Mouse (Mus musculus) left cerebral cortex, postnatal 36 days (tissue): ENCODE results near the gene Aatf. TPM values are rescaled to one million over a fixed set of nuclear protein-coding genes. Genes with fewer than 3 reads are reported as not detected.

Experiments used
- DNase-seq, 2 experiments: peaks; one replicate each; pipeline ENCODE4 v3.0.0; 2021 to 2022; ENCODE audit warnings: low spot score in 2 of 2, mixed read lengths in 1 of 2
- intact Hi-C: fragments of 180-260 bp; cut with DNase I; formaldehyde crosslinking; loops from one replicate; pipeline ENCODE4 v1.15.1; 2025
- total RNA-seq, 2 experiments: library from RNA; stranded (reverse); gene quantifications; 2 replicates each; pipeline ENCODE4 v1.2.3; 2021

Aatf gene
- total RNA-seq, 2 experiments from 2014 or later: 19.4 to 20.4 TPM

GRCm38 (mm10) chr11:84475991-84476390 lies 37.3 kb downstream of the Aatf start:
- intact Hi-C loops: no loop called here

DNA sequence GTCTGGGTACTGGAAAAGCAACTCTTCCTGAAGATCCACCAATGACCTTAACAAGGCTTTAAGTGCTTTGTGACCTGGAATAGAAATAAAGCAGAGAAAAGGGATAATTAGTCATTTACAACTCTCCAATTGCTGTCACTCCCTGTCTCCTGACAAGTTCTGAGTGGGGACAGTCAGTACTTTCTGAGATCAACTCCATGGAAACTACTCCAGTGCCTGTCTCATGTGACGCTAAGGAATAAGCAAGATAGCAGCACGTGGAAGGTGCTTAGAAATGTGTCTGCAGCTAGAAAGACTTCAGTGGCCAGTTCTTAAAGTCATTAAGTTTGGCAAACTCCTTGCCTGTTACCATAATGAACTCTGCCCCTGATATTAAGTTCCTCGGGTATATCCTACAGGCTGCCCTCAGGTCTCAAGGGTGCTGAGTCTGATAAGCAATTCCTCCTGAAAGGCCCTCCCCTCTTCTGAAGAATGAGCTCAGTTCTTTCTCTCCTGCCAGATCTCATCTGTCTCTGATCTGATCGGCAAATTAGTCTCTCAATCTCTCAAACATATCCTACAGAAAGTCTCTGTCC lies 40.1 kb downstream of the Aatf start:
- DNase-seq: no peak
- intact Hi-C loops: no loop called here

More at GRCm38 (mm10) chr11:84475991-84476390, 37.3 kb downstream of the Aatf start:
- DNase-seq: no peak

DNA sequence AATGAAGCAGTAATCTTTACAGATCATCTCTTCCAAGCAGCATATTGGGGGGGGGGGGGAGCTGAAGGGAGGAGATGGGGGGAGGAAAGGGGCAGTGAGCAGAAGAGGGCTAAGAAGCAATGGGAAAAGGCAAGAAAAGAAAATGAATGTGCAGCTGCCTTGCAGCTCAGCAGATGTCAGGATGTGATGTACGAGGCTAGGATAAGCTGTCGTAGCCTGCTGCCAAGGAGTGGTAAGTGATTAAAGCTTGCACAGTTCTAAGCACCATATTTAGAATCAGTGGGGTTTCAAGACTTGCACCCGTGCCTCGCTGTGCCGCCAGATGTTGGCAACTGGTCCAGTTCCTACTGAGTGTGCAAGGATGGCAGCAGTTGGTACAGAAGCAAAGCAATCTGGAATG lies 48.8 kb downstream of the Aatf start:
- no peak for DNase-seq
- intact Hi-C loops: no loop called here

GRCm38 (mm10) chr11:84453901-84454300 lies 59.4 kb downstream of the Aatf start:
- DNase-seq: no peak
- intact Hi-C loops: no loop called here

GRCm38 (mm10) chr11:84442554-84443331 lies 70.6 kb downstream of the Aatf start:
- intact Hi-C loops: no loop called here
- no peak for DNase-seq

DNA sequence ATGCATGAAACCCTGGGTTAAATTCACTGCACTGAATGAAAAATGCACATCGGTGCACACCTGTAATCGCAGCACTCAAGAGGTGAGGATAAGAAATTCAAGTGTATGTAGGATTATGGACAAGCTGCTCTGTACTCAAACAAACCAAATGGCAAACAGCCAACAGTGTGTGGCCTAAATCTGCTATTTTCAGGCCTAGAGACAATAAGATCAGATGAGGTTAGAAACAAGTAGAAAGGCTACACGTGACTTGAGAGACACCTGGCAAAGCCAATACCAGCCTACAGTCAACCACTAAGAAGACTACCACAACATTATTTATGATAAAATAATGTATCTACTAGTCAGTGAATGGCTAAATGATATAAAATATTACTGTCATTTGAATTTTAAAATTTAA lies 72.9 kb downstream of the Aatf start:
- intact Hi-C loops: no loop called here
- no peak for DNase-seq

- no peak for DNase-seq
- intact Hi-C loops: no loop called here
Measured at GRCm38 (mm10) chr11:84434879-84435278, 78.4 kb downstream of the Aatf start.

DNA sequence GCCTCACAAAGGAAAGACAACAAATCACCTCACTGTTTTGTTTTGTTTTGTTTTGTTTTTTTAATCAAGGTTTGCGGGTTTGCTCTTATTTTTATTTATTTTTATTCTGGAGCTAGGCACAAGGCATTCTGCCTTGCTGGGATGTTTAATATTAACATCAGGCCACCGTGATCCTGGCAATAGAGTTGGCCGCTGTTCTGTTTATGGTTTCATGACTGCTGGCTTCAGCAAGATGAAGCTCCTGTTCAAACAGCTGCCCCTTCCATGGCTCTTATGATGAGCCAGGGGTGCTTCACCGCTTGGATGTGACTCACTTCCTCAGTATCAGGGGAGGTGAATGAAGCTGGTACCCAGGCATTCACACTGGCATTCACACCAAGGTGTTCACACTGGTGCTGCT lies 83.0 kb downstream of the Aatf start:
- intact Hi-C loops: no loop called here
- no peak for DNase-seq

DNA sequence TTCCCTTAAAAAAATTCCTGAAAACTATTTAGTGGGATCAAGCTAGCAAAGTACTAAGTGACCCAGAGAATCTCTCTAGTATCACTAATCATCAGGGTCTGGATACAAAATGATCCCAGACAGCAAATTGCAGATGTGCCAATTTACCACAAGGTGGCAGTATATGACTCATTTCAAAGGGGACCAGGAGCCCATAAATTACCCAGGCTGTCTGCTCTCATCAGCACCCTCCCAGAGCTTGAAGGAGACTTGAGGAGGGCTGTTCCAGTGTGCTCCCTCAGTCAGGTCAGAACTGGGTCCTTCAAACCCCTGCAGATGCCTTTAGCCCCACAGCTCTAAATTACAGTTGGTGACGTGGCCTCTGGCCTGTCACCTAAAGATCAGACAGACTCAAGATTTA lies 83.7 kb downstream of the Aatf start:
- intact Hi-C loops: loop anchor here (2.0 kb wide), 1 partner anchor 365 kb away; no protein-coding TSS in a partner anchor
- no peak for DNase-seq

DNA sequence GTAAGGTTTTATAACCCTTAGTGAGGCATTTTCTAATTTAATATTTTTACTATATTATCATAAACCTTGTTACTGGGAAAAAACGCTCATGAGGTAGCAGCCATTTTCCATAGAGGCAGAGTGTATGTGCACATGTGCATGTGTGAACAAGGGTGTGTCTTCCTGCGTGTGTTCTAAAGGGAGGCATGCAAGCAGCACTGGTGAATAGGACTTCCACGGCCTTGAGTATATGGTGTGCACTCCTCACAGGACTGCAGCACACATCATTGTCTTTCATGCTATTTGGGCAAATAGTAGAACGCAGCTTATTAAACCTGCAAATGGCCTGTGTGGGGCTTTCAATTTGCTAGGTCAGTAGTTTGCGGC lies 86.7 kb downstream of the Aatf start:
- no peak for DNase-seq
- intact Hi-C loops: no loop called here

DNA sequence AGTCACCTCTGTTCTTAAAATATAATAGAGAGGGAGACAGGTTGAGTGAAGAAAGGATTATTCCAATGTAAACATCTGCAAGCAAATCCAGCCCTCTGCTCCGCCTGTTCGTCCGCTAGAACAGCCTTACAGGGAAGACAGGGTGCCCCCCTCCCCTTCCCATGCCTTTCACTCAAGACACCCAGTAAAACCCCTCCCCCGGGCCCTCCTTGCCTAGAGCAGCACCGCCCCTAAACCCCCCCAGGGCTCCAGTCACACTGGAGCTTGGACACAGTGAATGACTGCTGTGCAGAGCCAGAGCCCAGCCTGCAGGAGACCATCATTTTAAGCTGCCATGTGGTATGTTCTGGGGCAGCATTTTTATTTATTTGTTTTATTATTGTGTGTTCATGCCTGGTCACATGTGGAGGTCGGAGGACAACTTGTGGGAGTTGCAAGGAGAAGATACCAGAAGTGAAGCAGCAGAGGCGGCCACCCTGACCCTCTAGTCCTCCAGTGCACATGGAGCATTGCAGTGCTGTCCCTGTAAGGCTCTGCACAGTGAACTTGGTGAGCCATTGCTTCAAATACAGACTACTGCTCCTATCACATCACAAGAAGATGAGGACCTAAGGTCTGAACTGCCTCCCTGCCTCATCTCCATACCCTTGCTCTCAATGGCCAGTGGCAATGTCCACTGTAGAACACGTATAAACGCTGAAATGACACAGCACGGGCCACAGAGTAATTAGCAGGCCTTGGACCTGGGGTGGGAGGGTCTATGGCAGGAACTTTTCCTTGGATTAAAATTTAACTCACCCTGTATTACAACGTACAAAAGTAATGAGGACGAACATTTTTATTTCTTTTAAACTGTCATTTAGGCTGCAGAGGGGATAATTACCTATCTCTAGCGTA lies 87.3 kb downstream of the Aatf start:
- DNase-seq: no peak
- intact Hi-C loops: no loop called here

GRCm38 (mm10) chr11:84420779-84421178 lies 92.5 kb downstream of the Aatf start:
- DNase-seq: no peak
- intact Hi-C loops: no loop called here

DNA sequence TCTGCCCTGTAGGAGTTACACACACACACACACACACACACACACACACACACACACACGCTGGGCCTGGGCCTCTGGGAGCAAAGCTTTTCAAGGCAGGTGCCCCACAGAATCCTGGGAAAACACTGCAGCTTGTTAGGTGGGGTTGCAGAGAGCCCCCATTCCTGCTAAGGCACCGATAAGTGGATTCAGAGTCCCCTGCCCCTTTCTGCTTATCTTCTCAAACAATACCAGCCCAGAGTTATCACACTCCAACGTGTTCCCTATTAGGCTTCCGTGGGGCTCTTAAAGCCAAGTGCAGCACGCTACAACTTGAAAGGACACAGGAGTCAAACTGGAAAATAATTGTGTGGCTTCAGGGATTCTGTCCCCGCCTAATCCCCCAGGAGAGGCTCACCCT lies 100.2 kb downstream of the Aatf start:
- intact Hi-C loops: no loop called here
- DNase-seq: no peak

DNA sequence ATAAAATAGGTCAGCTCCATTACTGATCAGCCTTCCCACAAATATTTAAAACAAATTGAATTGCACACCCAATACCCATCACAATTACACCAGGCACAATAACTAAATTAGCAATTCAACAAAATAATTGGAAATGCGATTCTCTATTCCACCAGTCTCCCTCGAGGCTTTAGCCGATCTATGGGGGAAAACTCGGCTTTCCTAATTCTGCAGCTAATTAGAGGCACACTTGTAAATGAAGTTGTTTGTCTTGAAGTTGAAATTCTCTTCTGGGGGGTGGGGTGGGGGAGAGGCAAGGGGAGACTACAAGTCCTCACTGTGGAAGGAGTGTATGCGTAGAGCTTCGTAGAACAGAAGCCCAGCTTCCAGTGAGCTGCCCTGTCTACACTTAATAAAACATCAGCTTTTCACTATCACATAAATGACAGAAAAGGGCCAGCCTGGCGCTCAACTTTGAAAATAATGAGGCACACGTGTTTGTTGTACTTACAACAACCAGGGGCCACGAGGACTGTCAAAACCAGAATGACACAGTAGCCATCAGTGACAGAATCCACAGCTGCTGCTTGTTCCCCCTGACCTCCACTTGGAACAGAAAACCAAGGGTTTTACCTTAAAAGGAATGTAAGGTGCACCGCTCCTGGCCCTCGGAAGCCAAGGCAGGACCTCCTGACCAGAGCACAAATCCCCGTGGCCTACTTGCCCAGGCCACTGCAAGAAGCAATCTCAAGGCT lies 101.0 kb downstream of the Aatf start:
- intact Hi-C loops: no loop called here
- DNase-seq: no peak

- no peak for DNase-seq
- intact Hi-C loops: no loop called here
Measured at GRCm38 (mm10) chr11:84411642-84412018, 101.7 kb downstream of the Aatf start.

DNA sequence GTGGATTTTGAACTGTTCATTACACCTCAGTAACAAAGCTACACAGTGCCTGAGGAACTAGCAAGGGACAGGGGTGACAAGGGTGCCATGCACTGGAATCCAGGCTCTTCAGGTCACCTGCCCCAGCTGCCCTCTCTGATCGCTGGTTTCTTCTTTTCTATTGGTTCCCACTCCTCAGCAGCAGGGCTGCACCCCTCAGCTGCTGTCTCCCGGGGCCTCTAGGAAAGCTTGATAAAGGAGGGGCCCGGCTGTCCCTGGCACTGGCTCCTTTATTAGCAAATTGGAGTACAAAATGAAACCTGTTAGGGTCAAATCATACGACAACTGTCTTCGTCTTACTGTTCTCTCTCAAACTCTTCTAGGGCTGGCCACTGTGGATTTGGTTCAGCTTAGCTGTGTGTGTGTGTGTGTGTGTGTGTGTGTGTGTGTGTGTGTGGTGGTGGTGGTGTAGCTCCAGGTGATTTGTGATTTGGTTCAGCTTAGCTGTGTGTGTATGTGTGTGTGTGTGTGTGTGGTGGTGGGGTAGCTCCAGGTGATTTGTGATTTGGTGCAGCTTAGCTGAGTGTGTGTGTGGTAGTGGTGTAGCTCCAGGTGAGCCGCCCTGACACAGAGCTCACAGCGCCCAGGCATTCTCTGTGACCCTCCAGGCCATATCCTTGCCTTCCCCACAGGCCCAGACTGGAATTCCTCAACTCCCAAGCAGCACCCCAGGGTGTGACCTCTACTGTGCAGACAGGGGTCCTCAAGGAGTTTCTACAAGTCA lies 102.3 kb downstream of the Aatf start:
- intact Hi-C loops: no loop called here
- DNase-seq: no peak

- no peak for DNase-seq
- intact Hi-C loops: no loop called here
Measured at GRCm38 (mm10) chr11:84410383-84410782, 102.9 kb downstream of the Aatf start.

DNA sequence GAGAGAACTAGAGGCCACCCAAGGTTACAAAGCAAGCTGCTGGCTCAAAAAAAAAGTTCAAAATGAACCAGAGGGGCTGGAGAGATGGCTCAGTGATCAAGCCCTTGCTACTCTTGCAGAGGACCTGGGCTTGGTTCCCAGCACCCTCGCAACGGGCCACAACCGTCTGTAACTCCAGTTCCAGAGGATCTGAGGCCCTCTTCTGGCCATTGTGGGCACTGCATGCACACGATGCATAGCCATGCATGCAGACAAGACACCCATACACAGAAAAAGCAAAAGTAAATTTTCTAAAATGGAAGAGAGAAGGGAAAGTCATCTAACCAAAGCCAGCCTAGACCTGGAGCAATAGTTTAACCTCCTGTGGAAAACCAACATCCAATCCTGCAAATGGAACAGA lies 106.6 kb downstream of the Aatf start:
- DNase-seq: no peak
- intact Hi-C loops: no loop called here

DNA sequence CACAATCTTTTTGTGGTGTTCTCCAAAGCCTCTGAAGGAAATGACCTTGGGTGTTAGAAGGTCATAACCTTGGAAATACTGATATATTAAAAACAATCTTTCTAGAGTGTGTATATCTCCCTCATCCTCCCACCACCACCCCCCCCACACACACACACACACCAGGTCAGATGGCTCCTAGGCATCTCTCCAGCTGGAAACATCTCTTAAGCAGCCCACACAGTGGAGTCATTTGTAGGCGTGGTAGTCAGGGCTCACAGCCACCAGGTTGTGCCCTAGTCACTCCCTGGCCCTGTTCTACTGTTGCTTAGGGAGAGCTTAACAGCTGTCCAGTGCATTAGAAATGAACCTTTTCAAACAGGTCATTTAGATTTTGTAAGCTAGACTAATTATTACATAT lies 118.3 kb downstream of the Aatf start:
- no peak for DNase-seq
- intact Hi-C loops: no loop called here
